Mouse (Mus musculus): ENCODE results near the gene Gnb3. TPM values are rescaled to one million over a fixed set of nuclear protein-coding genes. Genes with fewer than 3 reads are reported as not detected.

Gene Gnb3
- not detected for total RNA-seq (2021)
- long read RNA-seq = 0 reads

DNA sequence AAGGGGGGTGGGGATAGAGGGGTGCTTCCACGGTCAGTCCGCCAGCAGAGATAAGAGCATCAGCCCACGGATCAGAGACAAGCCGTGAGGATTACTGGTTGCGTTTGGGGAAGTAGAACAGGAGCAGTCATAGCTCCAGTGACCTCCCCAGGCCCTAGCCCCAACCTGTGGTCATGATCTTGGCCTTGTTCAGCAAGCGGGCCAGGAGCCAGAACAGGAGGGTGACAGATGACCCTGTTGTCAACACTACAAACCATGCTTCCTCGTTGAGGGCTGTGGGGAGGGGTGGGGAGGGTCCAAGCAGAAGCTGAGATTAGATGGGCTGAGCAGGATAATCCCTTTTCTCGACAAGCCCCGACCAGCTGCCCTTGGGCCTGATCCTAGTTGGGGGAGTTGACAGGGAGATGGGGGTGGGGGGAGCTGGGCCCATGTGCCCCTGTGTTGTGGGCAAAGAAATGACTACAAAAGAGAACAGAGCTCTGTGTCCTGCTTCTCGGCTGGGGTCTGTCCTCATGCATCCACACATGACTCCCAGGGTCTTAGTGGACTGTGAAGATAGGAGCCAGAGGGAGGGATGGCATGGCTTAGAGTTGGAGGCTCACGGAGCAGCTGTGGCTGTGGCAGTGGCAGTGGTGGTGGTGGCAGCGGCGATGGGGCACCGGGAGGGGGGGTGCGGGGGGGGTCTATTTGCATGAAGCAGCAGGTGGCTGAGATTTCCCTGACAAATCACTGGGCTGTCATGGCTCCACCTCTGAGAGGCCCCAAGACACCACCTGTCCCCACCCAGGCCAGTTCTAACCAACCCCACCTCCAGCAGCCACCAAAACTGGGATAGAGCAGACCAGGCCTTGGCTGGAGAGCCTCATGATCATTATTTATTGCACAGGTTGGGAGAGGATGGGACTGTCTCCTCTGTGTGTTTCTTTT lies at the start of gene Gnb3:
Gene Gnb3 (minus strand): TSS at position 35 of the 927 bp plus-strand sequence.
- DNase-seq (ENCODE audit: low spot score in 2 of 2) = no peak

DNA sequence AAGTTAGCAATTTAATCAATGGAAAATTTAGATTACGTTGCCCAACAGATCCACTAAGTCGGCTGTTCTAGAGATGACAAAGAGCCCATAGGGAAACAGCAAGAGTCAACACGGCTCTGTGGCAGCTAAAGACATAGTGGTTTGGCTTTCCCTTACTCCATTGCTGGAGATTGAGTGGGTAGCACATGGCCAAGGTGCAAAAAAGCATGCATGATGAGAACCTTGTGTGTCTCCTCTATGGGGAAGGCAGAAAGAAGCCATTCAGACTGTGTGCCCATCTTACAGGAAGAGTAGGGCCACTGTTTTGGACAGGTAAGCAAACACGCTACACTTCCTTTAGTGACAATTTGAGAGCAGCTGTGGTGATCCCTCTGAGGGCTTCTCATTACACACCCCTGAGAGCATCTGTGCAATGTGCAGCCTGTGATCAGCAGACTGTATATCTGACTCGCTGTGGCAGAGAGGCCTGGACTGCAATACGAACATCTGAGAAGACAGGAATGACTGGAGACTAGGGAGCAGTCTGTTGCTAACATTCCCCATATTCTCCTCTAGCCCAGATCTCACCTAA lies 48.6 kb upstream of the Gnb3 start:
- no peak for DNase-seq (ENCODE audit: low spot score in 2 of 2)

DNA sequence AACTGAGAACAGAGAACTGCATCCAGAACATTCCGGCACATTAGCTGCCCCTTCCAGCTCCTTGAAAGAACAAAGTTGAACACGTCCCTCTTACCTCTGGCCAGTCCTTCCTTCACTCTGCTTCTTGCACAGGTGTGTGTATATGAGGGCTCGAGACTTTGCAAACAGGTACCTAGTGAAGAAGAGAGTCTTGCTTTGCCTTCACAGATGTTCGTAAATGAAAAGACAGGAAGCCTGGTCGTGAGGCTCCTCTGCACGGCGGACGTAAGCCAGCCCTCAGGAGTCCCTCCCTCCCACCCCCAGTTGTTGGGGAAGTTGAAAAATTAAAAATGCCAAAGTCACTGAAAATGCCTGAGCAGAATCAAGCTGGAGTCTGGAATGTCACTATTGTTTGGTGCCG lies 47.9 kb upstream of the Gnb3 start, which contains the start of gene Cd4:
Gene Cd4 (minus strand): TSS at position 236 of the 400 bp plus-strand sequence.
- no peak for DNase-seq (ENCODE audit: low spot score in 2 of 2)

DNA sequence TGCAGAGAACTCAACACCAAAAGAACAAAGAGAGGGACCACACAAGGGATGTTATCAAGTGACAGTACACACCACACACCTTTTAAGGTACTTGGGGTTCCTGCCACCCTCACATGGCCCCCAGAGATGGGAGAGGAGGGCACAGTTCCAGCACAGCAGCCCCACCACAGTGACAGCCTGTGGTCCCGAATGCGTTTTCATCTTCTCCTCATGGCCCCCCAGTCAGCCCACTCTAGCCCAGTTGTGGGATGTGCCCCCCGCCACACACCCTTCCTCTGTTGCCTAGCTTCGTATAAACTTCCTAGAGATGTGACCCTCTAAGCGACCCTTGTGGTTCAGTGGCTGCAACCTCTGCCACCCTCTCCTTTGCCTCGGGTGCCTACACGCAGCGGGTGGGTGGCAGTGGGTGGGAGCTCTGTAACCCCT lies 45.9 kb upstream of the Gnb3 start:
- no peak for DNase-seq (ENCODE audit: low spot score in 2 of 2)

DNA sequence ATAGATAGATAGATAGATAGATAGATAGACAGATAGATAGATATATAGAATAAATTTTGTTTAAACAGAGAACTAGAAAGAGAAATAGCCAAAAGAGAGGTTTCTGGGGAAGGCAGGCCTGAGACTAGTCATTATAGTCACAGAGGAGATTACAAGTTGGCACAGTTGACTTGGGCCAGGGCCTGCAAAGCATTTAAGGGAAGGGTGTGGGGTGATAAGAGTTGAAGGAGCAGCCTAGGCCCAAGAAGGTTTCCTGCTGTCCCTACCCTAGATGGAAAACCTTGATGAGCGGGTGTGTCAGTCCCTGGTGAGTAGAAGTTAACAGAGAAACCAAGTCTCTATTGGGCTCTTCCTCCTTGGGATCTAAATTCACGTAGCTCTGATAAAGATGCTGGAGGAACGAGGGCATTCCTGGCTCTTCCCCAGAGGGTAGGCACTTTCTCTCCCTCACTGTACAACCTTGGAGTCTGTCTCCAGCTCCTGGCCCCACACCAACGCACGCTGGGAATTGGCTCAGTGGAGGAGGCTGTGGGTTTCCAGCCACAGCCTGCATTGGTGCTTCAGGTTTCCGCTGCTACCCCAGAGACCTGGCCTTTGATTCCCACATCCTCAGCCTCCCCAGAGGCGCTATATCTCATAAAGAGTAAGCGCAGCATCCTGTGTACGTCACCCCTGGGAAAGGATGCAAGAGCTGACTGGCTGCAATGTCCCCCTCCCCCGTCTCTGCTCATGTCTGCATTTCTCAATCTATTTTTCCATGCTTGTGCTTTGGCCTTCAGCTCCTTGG lies 44.8 kb upstream of the Gnb3 start:
- no peak for DNase-seq (ENCODE audit: low spot score in 2 of 2)

DNA sequence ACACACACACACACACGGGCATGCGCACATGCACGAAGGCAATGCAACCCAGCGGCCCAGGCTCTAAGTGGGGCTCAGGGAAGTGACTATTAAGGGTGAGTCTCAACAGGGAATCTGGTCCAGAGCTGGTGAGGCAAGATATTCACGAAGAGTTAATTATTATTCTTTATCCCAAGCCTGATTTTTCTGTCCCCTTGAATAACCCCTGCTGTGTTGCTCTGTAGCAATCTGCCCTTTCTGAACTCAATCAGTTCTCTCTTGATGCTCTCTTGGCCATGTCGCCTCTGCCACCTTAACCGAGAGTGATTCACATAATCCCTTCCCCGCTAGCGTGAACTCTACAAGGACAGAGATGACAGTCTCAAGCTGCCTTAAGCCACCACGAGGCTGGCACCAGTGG lies 43.3 kb upstream of the Gnb3 start:
- no peak for DNase-seq (ENCODE audit: low spot score in 2 of 2)

DNA sequence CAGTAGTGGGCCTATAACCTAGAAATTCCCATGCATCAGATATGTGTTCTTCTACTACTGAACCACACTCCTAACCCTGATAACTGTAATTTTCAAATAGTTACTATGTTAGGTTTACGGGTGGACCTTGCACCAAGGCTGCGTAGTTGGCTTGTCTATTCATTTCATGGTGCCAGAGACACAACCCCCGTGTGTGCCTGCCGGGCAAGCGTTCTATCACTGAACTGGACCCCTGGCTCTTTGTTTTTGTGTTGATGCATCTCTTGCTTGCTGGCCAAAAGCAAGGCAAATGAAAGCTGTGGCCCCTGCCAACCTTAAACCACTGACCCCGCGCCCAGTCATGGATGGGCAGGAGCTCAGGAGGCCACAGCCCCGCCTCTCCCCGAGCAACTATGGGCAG lies 41.7 kb upstream of the Gnb3 start:
- DNase-seq (ENCODE audit: low spot score in 2 of 2) = no peak

DNA sequence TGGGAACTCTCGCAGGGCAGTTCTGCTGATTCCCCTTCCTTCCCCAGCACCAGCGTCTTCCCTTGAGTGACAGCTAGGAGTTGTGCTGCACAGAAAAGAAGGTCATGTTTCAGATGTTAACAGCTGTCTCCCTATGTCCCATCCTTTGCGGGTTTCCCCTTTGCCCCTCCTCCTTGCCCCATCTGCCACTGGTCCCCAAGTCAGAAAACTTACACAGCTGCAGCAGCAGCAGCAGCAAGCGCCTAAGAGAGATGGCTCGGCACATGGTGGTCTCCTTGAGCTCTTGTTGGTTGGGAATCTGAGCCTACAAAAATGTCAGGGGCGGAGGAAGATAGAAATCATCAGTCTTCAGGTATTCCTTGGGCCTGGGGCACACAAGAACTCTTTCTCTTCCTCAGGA lies 39.3 kb upstream of the Gnb3 start:
- DNase-seq (ENCODE audit: low spot score in 2 of 2) = no peak

DNA sequence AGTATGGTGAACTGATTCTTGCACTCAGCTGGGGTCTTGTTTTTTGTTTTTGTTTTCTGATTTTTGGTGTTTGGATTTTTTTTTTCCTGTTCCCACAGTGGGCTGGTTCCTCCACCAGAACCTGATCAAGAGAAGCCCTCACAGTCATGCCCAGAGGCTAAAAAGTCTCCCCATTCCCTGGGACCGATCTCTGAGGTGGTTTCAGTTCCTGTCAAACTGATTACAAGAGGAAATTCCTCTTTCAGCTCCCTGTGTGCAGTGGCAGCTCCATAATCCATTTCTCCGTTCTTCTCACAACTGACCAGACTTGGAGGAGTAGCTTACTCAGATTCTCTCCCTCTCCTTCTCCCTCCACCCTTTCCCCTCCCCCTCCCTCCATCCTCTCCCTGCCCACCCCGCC lies 34.3 kb upstream of the Gnb3 start:
- no peak for DNase-seq (ENCODE audit: low spot score in 2 of 2)

DNA sequence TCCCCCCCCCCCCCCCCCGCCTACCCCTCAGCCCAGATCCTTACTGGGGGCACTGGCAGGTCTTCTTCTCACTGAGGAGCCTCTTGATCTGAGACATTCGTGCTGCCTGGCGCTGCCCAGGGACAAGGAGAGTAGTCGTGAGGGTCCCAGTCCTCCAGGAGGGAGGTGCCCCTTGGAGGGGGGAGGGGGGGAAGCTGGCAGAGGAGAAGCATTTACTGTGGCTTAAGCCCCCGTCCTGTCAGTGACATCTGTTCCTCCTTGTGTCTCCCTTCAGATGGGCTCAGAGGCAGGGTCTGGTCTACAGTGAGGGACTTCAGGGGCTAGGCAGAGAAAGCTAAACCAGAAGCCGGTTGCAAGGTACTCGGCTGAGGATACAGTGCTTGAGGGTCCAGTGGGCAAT lies 26.5 kb upstream of the Gnb3 start:
- DNase-seq (ENCODE audit: low spot score in 2 of 2) = no peak

DNA sequence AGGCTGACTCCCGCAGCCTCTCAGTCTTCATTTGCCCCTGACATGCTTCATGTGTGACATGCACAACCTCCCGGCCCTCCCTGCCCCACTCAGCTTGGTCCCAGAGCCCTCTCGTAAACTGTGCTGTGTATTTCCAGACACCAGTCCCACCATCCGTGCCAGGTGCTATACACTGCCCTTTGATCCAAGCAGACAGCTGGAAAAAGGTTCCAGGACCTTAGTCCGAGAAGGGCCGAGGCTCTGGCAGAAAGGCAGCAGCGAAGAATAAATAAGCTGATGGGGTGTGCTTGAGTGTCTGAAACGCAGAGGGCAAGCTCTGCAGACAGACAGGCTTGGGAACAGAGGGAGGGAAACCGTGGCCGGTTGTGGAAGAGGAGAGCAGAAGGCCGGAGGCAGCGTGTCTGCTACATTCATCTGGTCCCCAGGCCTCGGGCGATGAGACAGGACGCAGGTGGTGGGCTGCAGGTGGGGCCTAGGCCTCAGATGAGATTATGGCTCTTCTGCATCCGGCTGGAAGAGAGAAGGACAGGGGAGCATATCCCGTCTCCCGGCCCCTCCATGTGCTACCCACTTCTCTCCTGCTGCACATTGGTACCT lies 25.8 kb upstream of the Gnb3 start:
- no peak for DNase-seq (ENCODE audit: low spot score in 2 of 2)

DNA sequence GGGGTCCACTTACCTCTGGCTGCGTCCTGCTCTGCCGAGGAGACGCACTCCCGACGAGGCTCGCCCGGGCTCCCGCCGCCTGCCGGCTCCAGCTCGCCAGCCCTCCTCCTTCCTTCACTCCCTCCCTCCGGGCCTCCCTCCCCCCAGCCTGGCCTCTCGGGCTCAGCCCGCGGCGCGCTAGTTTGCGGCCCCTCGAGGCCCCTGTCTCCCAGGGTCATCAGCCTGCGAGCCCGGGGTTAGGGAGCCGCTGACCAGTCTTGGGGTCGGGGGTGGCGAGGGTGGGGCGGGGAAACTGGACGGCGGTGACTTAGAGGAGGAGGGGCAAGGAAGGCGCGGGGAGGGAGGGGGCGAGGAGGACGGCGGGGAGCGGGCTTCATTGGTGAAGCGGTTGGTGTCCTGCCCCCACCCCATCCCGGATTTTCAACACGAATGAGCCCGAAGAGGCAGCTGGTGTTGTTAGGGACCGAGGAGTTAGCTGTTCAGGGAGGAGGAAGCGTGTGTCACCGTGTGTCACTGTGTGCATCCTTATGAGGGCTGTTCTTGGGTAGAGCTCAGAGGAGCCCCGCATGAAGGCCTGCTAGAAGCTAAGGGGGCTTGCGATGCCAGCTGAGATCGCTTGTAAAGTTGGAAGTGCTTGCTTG lies 23.7 kb upstream of the Gnb3 start, which contains the start of gene Gpr162:
Gene Gpr162 (minus strand): TSS at position 326 of the 641 bp plus-strand sequence.
- peak; percentile 76 to 77 for DNase-seq (ENCODE audit: low spot score in 2 of 2)

DNA sequence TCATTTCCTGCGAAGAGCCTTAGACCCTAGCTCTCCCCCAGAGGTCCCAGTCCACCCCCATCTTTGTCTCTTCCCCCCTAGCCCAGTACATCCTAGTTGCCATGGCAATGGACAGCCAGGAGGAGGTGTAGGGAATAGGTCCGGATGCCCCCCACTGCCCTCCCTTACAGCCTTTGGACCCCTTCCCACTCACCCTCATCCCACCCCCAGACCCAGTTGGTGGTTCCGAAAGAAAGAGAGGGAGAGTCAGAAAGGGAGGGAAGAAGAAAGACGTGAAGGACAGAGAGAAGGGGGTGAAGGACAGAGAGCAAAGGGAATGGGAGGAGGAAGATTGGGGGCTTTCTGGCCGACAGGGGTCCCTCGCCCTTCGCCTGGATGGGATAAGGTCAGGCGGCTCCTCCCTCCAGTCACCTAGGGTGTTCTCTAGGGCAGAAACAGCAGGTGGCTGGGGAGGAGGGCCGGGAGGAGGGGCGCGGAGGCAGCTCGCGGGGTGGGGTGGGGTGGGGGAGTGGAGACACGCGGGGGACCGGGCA lies 23.1 kb upstream of the Gnb3 start:
- peak in 1 of 2 experiments; percentile 32 for DNase-seq (ENCODE audit: low spot score in 2 of 2)

DNA sequence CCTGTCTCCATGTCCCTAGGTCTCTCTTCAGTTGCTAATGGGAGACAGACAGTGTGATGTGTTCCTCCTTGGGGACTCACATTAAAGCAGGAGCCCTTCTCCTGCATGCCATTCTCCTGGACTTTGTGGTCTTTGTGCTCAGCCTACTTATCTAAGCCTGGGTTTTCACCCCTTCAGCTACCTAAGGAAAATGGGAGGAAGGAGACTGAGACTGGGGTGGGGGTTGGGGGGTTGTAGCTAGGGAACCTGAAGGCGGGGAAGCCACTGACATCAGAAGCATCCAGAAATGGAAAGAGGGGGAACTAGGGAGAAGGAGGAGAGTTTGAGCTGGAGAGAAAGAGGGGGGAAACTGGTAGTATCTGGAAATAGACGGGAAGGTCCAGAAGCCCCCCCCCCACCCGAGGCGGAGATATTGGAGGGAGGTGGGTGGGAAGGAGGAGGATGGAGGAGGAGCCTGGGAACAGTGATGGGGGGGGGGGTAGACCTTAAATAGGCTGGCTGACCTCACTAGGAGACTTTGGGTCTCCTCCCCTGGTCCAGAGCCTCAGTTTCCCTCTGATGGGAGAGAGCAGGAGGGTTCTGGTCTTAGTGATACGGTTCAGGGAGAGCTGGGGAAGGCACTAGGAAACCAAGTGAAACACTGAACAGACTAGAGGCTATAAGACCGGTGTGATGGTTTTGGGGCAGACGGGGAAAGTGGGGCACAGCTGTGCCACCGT lies 22.5 kb upstream of the Gnb3 start:
- DNase-seq (ENCODE audit: low spot score in 2 of 2) = peak in 1 of 2 experiments; percentile 36

DNA sequence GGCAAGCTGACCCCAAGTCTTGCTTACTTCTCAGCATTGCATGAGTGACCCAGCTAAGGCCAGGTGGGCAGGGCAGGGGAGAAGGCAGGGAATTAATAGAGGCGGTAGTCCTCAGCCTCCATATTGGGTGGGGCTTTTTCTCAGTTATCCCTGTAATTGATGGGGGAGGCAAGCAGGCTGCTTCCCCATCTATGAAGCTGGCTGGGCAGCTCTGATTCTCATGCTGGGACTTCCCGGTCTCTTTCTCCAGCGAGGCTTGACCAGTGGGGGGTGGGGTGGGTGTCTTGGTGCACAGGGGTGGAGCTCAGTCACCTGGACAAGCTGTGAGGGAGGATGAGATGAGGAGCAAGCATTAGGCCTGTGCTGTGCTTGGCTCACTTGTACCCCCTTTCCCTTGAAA lies 21.7 kb upstream of the Gnb3 start:
- no peak for DNase-seq (ENCODE audit: low spot score in 2 of 2)

DNA sequence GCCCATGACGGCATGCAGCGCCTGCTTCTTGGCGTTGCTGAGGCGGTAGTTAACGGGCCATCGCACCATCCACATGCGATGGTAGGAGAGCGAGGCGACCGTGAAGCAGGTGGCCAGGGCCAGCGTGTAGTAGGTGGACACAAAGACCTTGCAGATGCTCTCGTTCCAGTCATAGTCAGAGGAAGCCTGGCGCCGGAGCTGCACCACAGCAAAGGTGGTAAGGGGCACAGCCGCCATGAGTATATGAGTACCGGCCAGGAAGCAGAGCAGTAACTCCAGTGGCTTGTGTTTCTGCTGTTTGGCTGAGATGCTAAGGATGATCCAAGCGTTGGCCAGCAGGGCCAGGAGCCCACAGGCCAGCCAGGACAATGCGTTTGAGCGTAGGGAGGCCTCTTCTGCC lies 21.2 kb upstream of the Gnb3 start:
- no peak for DNase-seq (ENCODE audit: low spot score in 2 of 2)

DNA sequence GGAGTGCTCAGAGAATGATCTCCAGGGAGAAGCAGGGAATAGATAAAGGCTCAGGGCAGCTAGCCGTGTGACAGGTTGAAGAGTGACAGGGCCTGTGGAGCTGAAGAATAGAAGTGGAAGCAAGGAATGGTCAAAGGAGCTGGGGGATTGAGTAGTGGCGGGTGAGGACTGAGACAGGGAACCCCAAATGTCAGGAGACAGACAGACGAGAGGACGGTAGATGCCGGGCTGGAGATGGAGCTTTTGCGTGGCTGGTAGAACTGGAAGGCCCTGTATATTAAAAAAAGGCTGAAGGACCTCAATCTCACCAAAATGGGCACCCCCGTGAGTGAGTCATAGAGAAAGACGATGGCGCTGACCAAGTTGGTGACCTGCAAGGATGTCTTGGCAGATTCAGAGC lies 20.4 kb upstream of the Gnb3 start:
- DNase-seq (ENCODE audit: low spot score in 2 of 2) = no peak

DNA sequence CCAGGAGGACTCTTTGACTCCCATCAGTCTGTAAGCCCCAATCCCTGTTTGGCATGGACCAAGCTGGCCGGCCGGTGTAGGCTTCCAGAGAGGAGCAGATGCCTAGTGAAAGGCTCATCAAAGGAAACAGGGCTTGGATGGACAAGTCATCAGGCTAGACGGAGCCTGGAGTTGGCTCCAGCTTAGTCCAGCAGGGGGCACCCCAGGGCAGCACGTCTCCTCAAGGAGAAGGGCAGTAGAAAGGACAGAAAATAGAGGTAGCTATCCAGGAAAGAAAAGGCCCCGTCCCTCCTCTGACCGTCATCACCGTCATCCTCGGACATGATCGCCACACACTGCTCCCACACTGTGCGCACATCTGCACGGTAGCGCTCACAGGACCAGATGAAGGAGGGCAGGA lies 19.6 kb upstream of the Gnb3 start:
- peak; percentile 81 to 90 for DNase-seq (ENCODE audit: low spot score in 2 of 2)

DNA sequence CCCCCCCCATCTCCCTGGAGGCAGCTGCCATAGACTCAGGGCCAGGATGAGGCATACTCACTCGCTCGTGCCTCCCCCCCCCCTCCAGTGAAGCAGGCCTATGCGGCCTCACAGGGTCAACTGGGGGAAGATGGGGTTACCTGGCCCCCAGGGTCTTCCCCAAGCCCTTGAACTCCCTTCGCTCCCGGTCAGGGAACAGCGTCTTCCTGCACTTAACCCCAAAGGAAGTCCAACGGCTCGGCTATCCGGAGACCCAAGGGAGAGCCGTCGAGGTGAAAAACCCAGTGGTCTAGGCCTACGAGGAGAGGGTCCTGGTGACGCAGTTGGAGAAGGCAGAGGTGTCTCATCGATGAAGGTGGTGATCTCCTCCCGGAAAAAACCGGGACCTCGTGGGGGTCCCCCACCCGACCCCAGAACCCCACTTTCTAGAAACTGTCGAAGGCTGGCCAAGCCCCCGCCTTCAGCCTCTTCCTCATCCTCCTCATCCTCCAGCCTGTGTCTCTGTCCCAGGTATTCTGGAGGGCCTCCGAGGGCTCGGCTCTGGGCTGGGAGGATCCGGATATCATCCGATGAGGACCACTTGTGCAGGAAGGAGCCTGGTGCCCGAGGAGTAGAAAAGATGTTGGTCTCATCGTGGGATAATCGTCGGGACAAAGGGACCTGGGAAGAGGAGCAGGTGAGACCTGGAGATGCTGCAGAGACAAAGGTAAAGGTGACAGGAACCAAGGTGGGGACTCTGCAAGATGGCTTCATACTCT lies 18.7 kb upstream of the Gnb3 start:
- DNase-seq (ENCODE audit: low spot score in 2 of 2) = no peak
